Mouse (Mus musculus): ENCODE results near the gene BC005624.

Gene BC005624

GRCm38 (mm10) chr2:30981790-30982513 lies at the start of gene BC005624, which contains the start of gene Usp20:
BC005624 (minus strand) TSS chr2:30982201.
Usp20 (plus strand) TSS chr2:30982279.
- peak; percentile 100 for DNase-seq (ENCODE audit: low read depth, low spot score)

GRCm38 (mm10) chr2:31026642-31027041 lies 44.6 kb upstream of the BC005624 start:
- DNase-seq (ENCODE audit: low read depth, low spot score): no peak

- no peak for DNase-seq (ENCODE audit: low read depth, low spot score)
These were observed 43.5 kb upstream of the BC005624 start for GRCm38 (mm10) chr2:31025458-31025857.

- DNase-seq (ENCODE audit: low read depth, low spot score): peak; percentile 75
These were observed 42.8 kb upstream of the BC005624 start for GRCm38 (mm10) chr2:31024618-31025370.

- DNase-seq (ENCODE audit: low read depth, low spot score): no peak
These were observed 41.9 kb upstream of the BC005624 start for GRCm38 (mm10) chr2:31023940-31024339.

GRCm38 (mm10) chr2:31020202-31020601 lies 38.2 kb upstream of the BC005624 start:
- DNase-seq (ENCODE audit: low read depth, low spot score): no peak

GRCm38 (mm10) chr2:31019011-31019410 lies 37.0 kb upstream of the BC005624 start:
- no peak for DNase-seq (ENCODE audit: low read depth, low spot score)

GRCm38 (mm10) chr2:31018519-31018918 lies 36.5 kb upstream of the BC005624 start:
- no peak for DNase-seq (ENCODE audit: low read depth, low spot score)

- no peak for DNase-seq (ENCODE audit: low read depth, low spot score)
These were observed 35.8 kb upstream of the BC005624 start for GRCm38 (mm10) chr2:31017625-31018317.

GRCm38 (mm10) chr2:31013371-31014120 lies 31.5 kb upstream of the BC005624 start:
- no peak for DNase-seq (ENCODE audit: low read depth, low spot score)

- no peak for DNase-seq (ENCODE audit: low read depth, low spot score)
These were observed 25.2 kb upstream of the BC005624 start for GRCm38 (mm10) chr2:31007208-31007607.

- DNase-seq (ENCODE audit: low read depth, low spot score): no peak
These were observed 24.4 kb upstream of the BC005624 start for GRCm38 (mm10) chr2:31006434-31006833.

GRCm38 (mm10) chr2:31005453-31005852 lies 23.5 kb upstream of the BC005624 start:
- no peak for DNase-seq (ENCODE audit: low read depth, low spot score)

- no peak for DNase-seq (ENCODE audit: low read depth, low spot score)
These were observed 20.9 kb upstream of the BC005624 start for GRCm38 (mm10) chr2:31002857-31003256.

- no peak for DNase-seq (ENCODE audit: low read depth, low spot score)
These were observed 16.7 kb upstream of the BC005624 start for GRCm38 (mm10) chr2:30998443-30999260.

- no peak for DNase-seq (ENCODE audit: low read depth, low spot score)
These were observed 13.5 kb upstream of the BC005624 start for GRCm38 (mm10) chr2:30995432-30995996.

- no peak for DNase-seq (ENCODE audit: low read depth, low spot score)
These were observed 12.9 kb upstream of the BC005624 start for GRCm38 (mm10) chr2:30994853-30995252.

- peak; percentile 39 for DNase-seq (ENCODE audit: low read depth, low spot score)
These were observed 8.2 kb upstream of the BC005624 start for GRCm38 (mm10) chr2:30990221-30990620.

- DNase-seq (ENCODE audit: low read depth, low spot score): peak; percentile 97
These were observed 3.4 kb upstream of the BC005624 start for GRCm38 (mm10) chr2:30985111-30986020.
